Mouse (Mus musculus) stomach, postnatal 0 days (tissue): ENCODE results near the gene Zdhhc17. TPM values are rescaled to one million over a fixed set of nuclear protein-coding genes. Genes with fewer than 3 reads are reported as not detected.

Experiments used
- ATAC-seq: fragments of 200-750 bp; cut with Nextera tagmentation; 2 replicates; pipeline ENCODE4 v1.8.0; 2017; ENCODE audit not compliant: low FRiP score, low TSS enrichment
- DNase-seq: peaks from one replicate; pipeline ENCODE4 v3.0.0-alpha.2; 2016; ENCODE audit warnings: low spot score
- H3K27ac ChIP-seq: fragments of 300-500 bp; sonication (generic); replicated peaks from 2 replicates; pipeline ENCODE4 v1.5.1; 2014; ENCODE audit warnings: mild to moderate bottlenecking, control low read depth
- H3K27me3 ChIP-seq: fragments of 300-500 bp; sonication (generic); 2 replicates; pipeline ENCODE4 v1.6.1; 2014; ENCODE audit warnings: low read length; ENCODE audit not compliant: control insufficient read depth, insufficient read depth
- H3K36me3 ChIP-seq: fragments of 300-500 bp; sonication (generic); 2 replicates; pipeline ENCODE4 v1.6.1; 2014; ENCODE audit warnings: low read length, mixed read lengths; ENCODE audit not compliant: control insufficient read depth, insufficient read depth
- H3K4me1 ChIP-seq: fragments of 300-500 bp; sonication (generic); replicated peaks from 2 replicates; pipeline ENCODE4 v1.6.1; 2014; ENCODE audit warnings: antibody characterized with exemption; ENCODE audit not compliant: control insufficient read depth, insufficient read depth
- H3K4me2 ChIP-seq: fragments of 300-500 bp; sonication (generic); replicated peaks from 2 replicates; pipeline ENCODE4 v1.6.1; 2014; ENCODE audit warnings: low read depth, mild to moderate bottlenecking, control low read depth, moderate library complexity
- H3K4me3 ChIP-seq: fragments of 300-500 bp; sonication (generic); 2 replicates; pipeline ENCODE4 v1.5.1; 2014; ENCODE audit warnings: low read depth, low read length, control low read depth
- H3K9ac ChIP-seq: fragments of 300-500 bp; sonication (generic); 2 replicates; pipeline ENCODE4 v1.6.1; 2014; ENCODE audit warnings: mild to moderate bottlenecking, low read length, control low read depth, mixed read lengths
- H3K9me3 ChIP-seq: fragments of 300-500 bp; sonication (generic); 2 replicates; pipeline ENCODE4 v1.6.1; 2016; ENCODE audit warnings: low read length; ENCODE audit not compliant: control insufficient read depth
- CTCF ChIP-seq: IDR thresholded peaks from 2 replicates; pipeline ENCODE4 v1.5.1; 2016; ENCODE audit warnings: antibody characterized with exemption, low read depth, mild to moderate bottlenecking, moderate library complexity
- EP300 ChIP-seq: optimal IDR thresholded peaks from 2 replicates; pipeline ENCODE3; 2016; ENCODE audit warnings: antibody characterized with exemption
- WGBS: fragments of 180-500 bp; shearing (Covaris S2); extraction: QIAGEN DNeasy Blood & Tissue Kit; methylation state at CpG from one replicate; pipeline ENCODE4 v1.1.7; 2014; 5-methylcytosine and 5-hydroxymethylcytosine counted together
- polyA plus RNA-seq: library from polyadenylated mRNA; unstranded; fragments of >200 nt; fragmentation: Nextera tagmentation; extraction: Ambion mirVana; gene quantifications from 2 replicates; pipeline ENCODE4 v1.2.1, GENCODE M21; 2015

Zdhhc17 gene
- polyA plus RNA-seq, 1 experiment from 2014 or later, result 6.1 TPM

GRCm38 (mm10) chr10:110939717-110940116, 70.2 kb downstream of the Zdhhc17 start:
- Histone ChIP-seq H3K4me2 (no peak overlapping the region), H3K27ac (no peak overlapping the region), H3K36me3 (peaks cover 7% of the 10 kb centered on the region; the same call in 1 of the 2 replicates), H3K9ac (no peak overlapping the region), H3K4me1 (no peaks in the 10 kb centered on the region), H3K27me3 (no peaks in the 10 kb centered on the region), H3K9me3 (no peaks in the 10 kb centered on the region), H3K4me3 (no peak overlapping the region)
- ATAC-seq, result no peak
- TF ChIP-seq EP300, result no peak
- no peak for TF ChIP-seq CTCF
- 64% methylated on average over 4 of the region's 4 CpGs for whole genome bisulfite sequencing
- no peak for DNase-seq

GRCm38 (mm10) chr10:110938841-110939549, 70.9 kb downstream of the Zdhhc17 start:
- no peaks in the 10 kb centered on the region for H3K9me3 ChIP-seq
- no peak overlapping the region for H3K4me3 ChIP-seq
- peaks cover 7% of the 10 kb centered on the region; the same call in 1 of the 2 replicates for H3K36me3 ChIP-seq
- H3K4me1 ChIP-seq, result no peaks in the 10 kb centered on the region
- TF ChIP-seq CTCF (no peak), EP300 (no peak)
- no peaks in the 10 kb centered on the region for H3K27me3 ChIP-seq
- 82% methylated on average over 19 of the region's 19 CpGs for WGBS
- no peak overlapping the region for H3K9ac ChIP-seq
- ATAC-seq, result no peak
- DNase-seq, result no peak
- H3K4me2 ChIP-seq, result no peak overlapping the region
- no peak overlapping the region for H3K27ac ChIP-seq

GRCm38 (mm10) chr10:110938361-110938760, 71.6 kb downstream of the Zdhhc17 start:
- no peaks in the 10 kb centered on the region for H3K4me1 ChIP-seq
- H3K9me3 ChIP-seq, result no peaks in the 10 kb centered on the region
- peaks cover 7% of the 10 kb centered on the region; the same call in 1 of the 2 replicates for H3K36me3 ChIP-seq
- no peak overlapping the region for H3K4me3 ChIP-seq
- no peaks in the 10 kb centered on the region for H3K27me3 ChIP-seq
- no peak overlapping the region for H3K4me2 ChIP-seq
- TF ChIP-seq CTCF (no peak), EP300 (no peak)
- ATAC-seq (no peak), DNase-seq (no peak)
- no peak overlapping the region for H3K9ac ChIP-seq
- WGBS, result 91% methylated on average over 7 of the region's 7 CpGs
- no peak overlapping the region for H3K27ac ChIP-seq

GRCm38 (mm10) chr10:110935669-110936068, 74.3 kb downstream of the Zdhhc17 start:
- Histone ChIP-seq H3K27ac (no peak overlapping the region), H3K4me2 (no peak overlapping the region), H3K9ac (no peak overlapping the region), H3K9me3 (no peaks in the 10 kb centered on the region), H3K4me1 (no peaks in the 10 kb centered on the region), H3K36me3 (peaks cover 4% of the 10 kb centered on the region; the same call in 1 of the 2 replicates), H3K4me3 (no peak overlapping the region), H3K27me3 (no peaks in the 10 kb centered on the region)
- TF ChIP-seq EP300, result no peak
- TF ChIP-seq CTCF, result peak; percentile 48
- DNase-seq (no peak), ATAC-seq (peak; percentile 68; the same call in 1 of the 2 replicates)
- WGBS, result 69% methylated on average over 7 of the region's 7 CpGs

- Histone ChIP-seq H3K27me3 (no peaks in the 10 kb centered on the region), H3K9me3 (no peaks in the 10 kb centered on the region), H3K4me2 (no peak overlapping the region), H3K36me3 (peaks cover 4% of the 10 kb centered on the region; the same call in 1 of the 2 replicates), H3K4me1 (no peaks in the 10 kb centered on the region), H3K27ac (no peak overlapping the region), H3K9ac (no peak overlapping the region), H3K4me3 (no peak overlapping the region)
- DNase-seq, result no peak
- WGBS, result 70% methylated on average over 11 of the region's 11 CpGs
- TF ChIP-seq CTCF (no peak), EP300 (no peak)
- ATAC-seq, result no peak
These were observed 74.9 kb downstream of the Zdhhc17 start for GRCm38 (mm10) chr10:110935081-110935480.

GRCm38 (mm10) chr10:110933584-110933983, 76.4 kb downstream of the Zdhhc17 start:
- ATAC-seq (no peak), DNase-seq (no peak)
- Histone ChIP-seq H3K9me3 (no peaks in the 10 kb centered on the region), H3K9ac (no peak overlapping the region), H3K27ac (no peak overlapping the region), H3K4me1 (no peaks in the 10 kb centered on the region), H3K36me3 (0 out of 2 replicates have a peak, but pooled peaks cover 2% of the 10 kb centered on the region), H3K4me3 (no peak overlapping the region), H3K4me2 (no peak overlapping the region), H3K27me3 (no peaks in the 10 kb centered on the region)
- no peak for TF ChIP-seq CTCF
- TF ChIP-seq EP300, result no peak
- 76% methylated on average over 5 of the region's 5 CpGs for WGBS
